Mouse (Mus musculus) forebrain, embryonic 16.5 days (tissue): ENCODE results near the gene Fkbp14. TPM values are rescaled to one million over a fixed set of nuclear protein-coding genes. Genes with fewer than 3 reads are reported as not detected.

Experiments
- ATAC-seq: fragments of 200-750 bp; cut with Nextera tagmentation; 2 replicates; pipeline ENCODE4 v1.8.0; 2017; ENCODE audit warnings: mild to moderate bottlenecking, moderate library complexity
- H3K27ac ChIP-seq: fragments of 300-500 bp; sonication (generic); 2 replicates; pipeline ENCODE4 v1.5.1; 2014; ENCODE audit warnings: low read length, control low read depth
- H3K27me3 ChIP-seq: fragments of 300-500 bp; sonication (generic); replicated peaks from 2 replicates; pipeline ENCODE4 v1.6.1; 2014; ENCODE audit warnings: low read length; ENCODE audit not compliant: control insufficient read depth, insufficient read depth
- H3K36me3 ChIP-seq: fragments of 300-500 bp; sonication (generic); 2 replicates; pipeline ENCODE4 v1.6.1; 2014; ENCODE audit not compliant: control insufficient read depth, insufficient read depth
- H3K4me1 ChIP-seq: fragments of 300-500 bp; sonication (generic); replicated peaks from 2 replicates; pipeline ENCODE4 v1.6.1; 2014; ENCODE audit warnings: low read length; ENCODE audit not compliant: control insufficient read depth, insufficient read depth
- H3K4me2 ChIP-seq: fragments of 300-500 bp; sonication (generic); 2 replicates; pipeline ENCODE4 v1.6.1; 2014; ENCODE audit warnings: mild to moderate bottlenecking, low read length, control low read depth
- H3K4me3 ChIP-seq: fragments of 300-500 bp; sonication (generic); replicated peaks from 2 replicates; pipeline ENCODE4 v1.5.1; 2014; ENCODE audit warnings: mild to moderate bottlenecking, low read length, control low read depth
- H3K9ac ChIP-seq: fragments of 300-500 bp; sonication (generic); replicated peaks from 2 replicates; pipeline ENCODE4 v1.6.1; 2014; ENCODE audit warnings: low read depth, low read length, control low read depth
- H3K9me3 ChIP-seq: fragments of 300-500 bp; sonication (generic); 2 replicates; pipeline ENCODE4 v1.6.1; 2016; ENCODE audit warnings: low read length; ENCODE audit not compliant: control insufficient read depth
- WGBS: fragments of 180-500 bp; shearing (Covaris S2); extraction: QIAGEN DNeasy Blood & Tissue Kit; methylation state at CpG from one replicate; pipeline ENCODE4 v1.1.7; 2014; 5-methylcytosine and 5-hydroxymethylcytosine counted together
- polyA plus RNA-seq: library from polyadenylated mRNA; unstranded; fragments of >200 nt; fragmentation: Nextera tagmentation; extraction: Ambion mirVana; gene quantifications from 2 replicates; pipeline ENCODE4 v1.2.1, GENCODE M21; 2015

The Fkbp14 gene
- polyA plus RNA-seq, 1 experiment from 2014 or later, result 6.8 TPM

- WGBS, result 5% methylated on average over 6 of the region's 6 CpGs
- Histone ChIP-seq H3K36me3 (no peaks in the 10 kb centered on the region), H3K4me2 (peak overlapping the region; percentile 69), H3K27ac (peak overlapping the region; percentile 94), H3K9me3 (no peaks in the 10 kb centered on the region), H3K4me3 (peak overlapping the region; percentile 83), H3K27me3 (no peaks in the 10 kb centered on the region), H3K9ac (peak overlapping the region; percentile 93), H3K4me1 (peaks cover 45% of the 10 kb centered on the region)
- ATAC-seq, result no peak
Observed at GRCm38 (mm10) chr6:54566546-54566919, 30.6 kb downstream of the Fkbp14 start.

DNA sequence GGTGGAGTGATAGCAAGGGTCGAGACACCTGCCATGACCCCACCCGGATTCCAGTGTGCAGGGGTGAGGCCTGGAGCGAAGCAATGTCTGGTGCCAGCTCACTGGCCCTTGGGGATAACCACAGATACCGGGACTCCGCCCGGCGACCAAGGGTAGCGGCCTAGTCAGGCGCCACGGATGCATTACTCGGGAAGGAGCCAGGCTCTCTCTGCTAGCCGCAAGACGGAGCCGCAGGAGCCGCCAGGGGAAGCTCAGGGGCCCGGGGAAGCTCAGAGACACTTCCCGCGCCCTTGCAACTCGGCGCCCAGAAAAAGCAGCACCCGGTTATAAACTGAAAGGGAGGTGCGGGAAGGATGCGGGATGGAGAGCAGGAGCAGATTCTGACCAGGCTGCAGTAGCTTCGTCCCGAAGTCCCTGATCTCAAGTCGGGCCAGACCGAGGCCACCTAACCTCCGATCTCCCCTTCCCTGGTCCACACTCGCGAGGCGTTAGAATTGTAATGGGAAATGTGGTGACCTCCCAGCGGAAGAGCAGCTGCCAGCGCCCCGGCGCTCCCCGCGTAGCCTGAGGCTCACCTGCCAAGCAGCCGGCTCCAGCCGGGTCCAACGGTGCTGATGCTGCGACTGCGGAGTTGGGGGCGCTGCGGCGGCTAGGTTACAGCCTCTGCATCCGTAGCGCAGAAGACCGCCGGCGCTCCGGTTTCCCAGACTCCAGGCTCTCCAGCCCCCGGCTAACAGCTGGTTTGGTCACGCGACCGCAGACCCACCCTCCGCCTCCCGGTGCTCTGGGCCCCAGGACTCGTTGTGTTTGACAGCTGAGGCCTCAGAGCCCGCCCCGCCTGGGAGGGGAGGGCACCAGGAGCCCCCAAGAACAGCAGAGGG is 31.2 kb downstream of the Fkbp14 start, which contains the start of gene Scrn1:
TSS of gene Scrn1 (minus strand) at position 825 of the 881 bp plus-strand sequence.
- Histone ChIP-seq H3K27me3 (no peaks in the 10 kb centered on the region), H3K27ac (peak within 1 kb of the TSS; percentile 94), H3K4me2 (peak within 1 kb of the TSS; percentile 69), H3K9me3 (no peaks in the 10 kb centered on the region), H3K4me1 (peaks cover 45% of the 10 kb centered on the region), H3K36me3 (no peaks in the 10 kb centered on the region), H3K4me3 (peak within 1 kb of the TSS; percentile 83), H3K9ac (peak within 1 kb of the TSS; percentile 93)
- under 1% methylated on average over 60 of the region's 60 CpGs for WGBS
- ATAC-seq, result peak; percentile 89

DNA sequence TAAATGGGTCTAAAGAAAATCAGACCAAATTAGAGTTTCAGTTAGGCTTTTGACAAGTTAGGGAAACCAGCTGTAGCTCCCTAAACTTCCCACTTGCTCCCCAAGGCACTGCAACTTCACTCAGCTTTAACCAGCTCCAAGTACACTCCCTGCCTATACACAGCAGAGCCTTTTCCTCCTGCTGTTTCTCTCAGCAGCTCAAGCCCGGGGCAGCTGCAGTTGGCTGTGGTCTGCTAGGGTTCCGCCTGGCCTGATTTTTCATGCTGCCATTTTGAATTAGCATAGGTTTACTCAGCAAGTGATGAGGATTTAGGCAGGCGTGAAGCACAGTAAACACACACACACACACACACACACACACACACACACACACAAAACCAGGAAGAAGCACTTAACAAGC is 32.1 kb downstream of the Fkbp14 start:
- Histone ChIP-seq H3K9ac (peak overlapping the region; percentile 93), H3K4me1 (peaks cover 45% of the 10 kb centered on the region), H3K27ac (peak overlapping the region; percentile 94), H3K4me3 (peak overlapping the region; percentile 83), H3K4me2 (peak overlapping the region; percentile 69), H3K27me3 (no peaks in the 10 kb centered on the region), H3K9me3 (no peaks in the 10 kb centered on the region), H3K36me3 (no peaks in the 10 kb centered on the region)
- WGBS, result 2% methylated on average over 3 of the region's 3 CpGs
- ATAC-seq, result peak; percentile 40

DNA sequence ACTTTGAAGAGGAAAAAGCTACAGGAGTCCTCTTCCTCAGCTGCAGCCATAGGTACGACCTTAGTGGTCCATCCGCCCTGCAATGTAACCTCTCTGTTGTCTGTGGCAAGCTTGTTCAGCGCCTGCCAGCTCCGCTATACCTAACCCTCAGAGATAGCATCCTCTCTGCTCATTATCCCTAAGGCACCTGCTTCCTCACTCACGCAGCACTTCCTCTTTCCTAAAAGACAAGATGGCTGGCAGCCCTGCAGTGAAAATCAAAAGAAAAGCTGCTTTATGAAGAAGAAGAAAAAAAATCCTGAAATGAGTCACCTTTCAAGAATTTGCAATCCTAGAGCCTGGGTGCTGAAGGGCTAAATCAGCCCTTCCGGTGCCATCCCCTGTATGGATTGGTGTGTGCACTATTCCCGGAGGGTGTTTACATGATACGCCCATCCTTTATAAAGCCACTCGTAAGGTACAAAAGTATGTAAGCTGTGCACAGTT is 32.6 kb downstream of the Fkbp14 start:
- H3K4me1 ChIP-seq, result peaks cover 46% of the 10 kb centered on the region
- no peaks in the 10 kb centered on the region for H3K36me3 ChIP-seq
- no peaks in the 10 kb centered on the region for H3K9me3 ChIP-seq
- H3K4me2 ChIP-seq, result peak overlapping the region; percentile 69
- peak overlapping the region; percentile 83 for H3K4me3 ChIP-seq
- ATAC-seq, result 0 out of 2 replicates have a peak, but pooled peaks have one; percentile 4
- H3K27me3 ChIP-seq, result no peaks in the 10 kb centered on the region
- peak overlapping the region; percentile 93 for H3K9ac ChIP-seq
- H3K27ac ChIP-seq, result peak overlapping the region; percentile 94
- 15% methylated on average over 9 of the region's 9 CpGs for WGBS

GRCm38 (mm10) chr6:54563561-54563960 is 33.5 kb downstream of the Fkbp14 start:
- no peaks in the 10 kb centered on the region for H3K27me3 ChIP-seq
- no peaks in the 10 kb centered on the region for H3K9me3 ChIP-seq
- H3K27ac ChIP-seq, result no peak overlapping the region
- H3K9ac ChIP-seq, result 0 out of 2 replicates have a peak overlapping the region, but pooled peaks have one; percentile 14
- H3K36me3 ChIP-seq, result no peaks in the 10 kb centered on the region
- peak overlapping the region; percentile 83 for H3K4me3 ChIP-seq
- ATAC-seq, result no peak
- WGBS, result 76% methylated on average over 4 of the region's 4 CpGs
- peak overlapping the region; percentile 69 for H3K4me2 ChIP-seq
- H3K4me1 ChIP-seq, result peaks cover 48% of the 10 kb centered on the region

- no peaks in the 10 kb centered on the region for H3K36me3 ChIP-seq
- ATAC-seq, result no peak
- H3K9ac ChIP-seq, result no peak overlapping the region
- H3K4me3 ChIP-seq, result no peak overlapping the region
- 71% methylated on average over 16 of the region's 17 CpGs for WGBS
- H3K4me2 ChIP-seq, result peak overlapping the region; percentile 9; the same call in 1 of the 2 replicates
- H3K27ac ChIP-seq, result no peak overlapping the region
- H3K9me3 ChIP-seq, result no peaks in the 10 kb centered on the region
- no peaks in the 10 kb centered on the region for H3K27me3 ChIP-seq
- H3K4me1 ChIP-seq, result peaks cover 42% of the 10 kb centered on the region
Observed at GRCm38 (mm10) chr6:54562018-54562809, 34.9 kb downstream of the Fkbp14 start.

DNA sequence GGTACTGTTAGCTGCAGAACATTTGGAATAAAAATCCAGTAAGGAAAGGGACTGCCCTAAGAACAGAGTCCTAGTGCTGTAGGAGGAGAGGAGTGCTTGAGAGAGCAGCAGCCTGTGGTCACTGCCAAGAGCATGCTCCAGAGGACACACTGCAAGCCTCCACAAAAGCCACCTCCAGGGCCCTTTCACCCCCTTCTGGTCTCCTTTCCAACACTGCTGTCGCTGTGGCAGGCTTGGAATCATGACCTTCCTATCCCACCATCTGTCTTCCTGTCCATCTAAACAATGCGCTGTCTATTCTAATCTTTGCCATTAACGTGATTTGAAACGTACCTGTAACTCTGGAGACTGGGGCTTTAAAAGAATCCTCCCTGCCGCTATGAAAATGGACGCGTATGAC is 38.6 kb downstream of the Fkbp14 start:
- Histone ChIP-seq H3K27me3 (no peaks in the 10 kb centered on the region), H3K4me3 (no peak overlapping the region), H3K9ac (0 out of 2 replicates have a peak overlapping the region, but pooled peaks have one; percentile 8), H3K4me1 (peaks cover 42% of the 10 kb centered on the region), H3K9me3 (no peaks in the 10 kb centered on the region), H3K4me2 (no peak overlapping the region), H3K36me3 (no peaks in the 10 kb centered on the region), H3K27ac (no peak overlapping the region)
- 66% methylated on average over 7 of the region's 7 CpGs for WGBS
- no peak for ATAC-seq

- H3K27ac ChIP-seq, result no peak overlapping the region
- peaks cover 40% of the 10 kb centered on the region for H3K4me1 ChIP-seq
- no peaks in the 10 kb centered on the region for H3K9me3 ChIP-seq
- H3K4me2 ChIP-seq, result no peak overlapping the region
- no peaks in the 10 kb centered on the region for H3K27me3 ChIP-seq
- no peak overlapping the region for H3K9ac ChIP-seq
- H3K4me3 ChIP-seq, result no peak overlapping the region
- H3K36me3 ChIP-seq, result no peaks in the 10 kb centered on the region
- ATAC-seq, result no peak
- 95% methylated on average over 7 of the region's 7 CpGs for WGBS
Observed at GRCm38 (mm10) chr6:54557671-54558070, 39.4 kb downstream of the Fkbp14 start.

DNA sequence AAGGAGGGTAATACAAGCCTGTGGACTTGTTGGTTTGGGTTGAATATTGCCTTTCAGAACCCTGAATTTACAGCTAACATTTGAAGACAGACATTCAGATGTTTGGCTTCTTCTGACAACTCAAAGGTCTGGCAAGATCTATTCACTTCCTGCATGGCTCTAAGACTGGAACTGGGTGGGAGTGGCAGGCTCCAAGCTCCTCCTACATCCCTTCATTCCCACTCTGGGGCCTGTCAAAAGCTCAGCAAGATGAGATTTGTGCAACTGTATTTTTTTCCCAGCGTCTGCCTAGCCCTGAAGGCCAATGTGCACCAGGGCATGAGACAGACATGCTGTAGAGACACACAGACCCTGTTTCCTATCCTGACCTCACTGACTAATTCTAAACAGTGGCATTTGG is 41.3 kb downstream of the Fkbp14 start:
- ATAC-seq, result no peak
- no peak overlapping the region; the same call in none of the 2 replicates for H3K27ac ChIP-seq
- no peak overlapping the region for H3K4me3 ChIP-seq
- no peaks in the 10 kb centered on the region for H3K27me3 ChIP-seq
- H3K4me2 ChIP-seq, result no peak overlapping the region
- H3K9me3 ChIP-seq, result no peaks in the 10 kb centered on the region
- WGBS, result 11% methylated on average over 1 of the region's 1 CpGs
- H3K9ac ChIP-seq, result no peak overlapping the region
- H3K36me3 ChIP-seq, result no peaks in the 10 kb centered on the region
- peaks cover 51% of the 10 kb centered on the region for H3K4me1 ChIP-seq
